Mouse (Mus musculus) CH12.LX (cell line): ENCODE results near the gene Ndrg2.

Experiments used
- BHLHE40 ChIP-seq: IDR thresholded peaks from 2 replicates; pipeline ENCODE4 v1.6.1; 2011; ENCODE audit warnings: mild to moderate bottlenecking, low read depth, low read length, improper control_type of control experiment
- CHD1 ChIP-seq: IDR thresholded peaks from 2 replicates; pipeline ENCODE4 v1.6.1; 2012; ENCODE audit warnings: low read depth, low read length, improper control_type of control experiment, inconsistent platforms
- CHD2 ChIP-seq: IDR thresholded peaks from 2 replicates; pipeline ENCODE4 v1.6.1; 2011; ENCODE audit warnings: low read length, improper control_type of control experiment
- CTCF ChIP-seq, 2 experiments: IDR thresholded peaks in 1 of 2; conservative IDR thresholded peaks in 1 of 2; 2 replicates each; pipeline ENCODE4 v1.5.1; 2011 to 2012; ENCODE audit warnings: low read depth in 2 of 2, low read length in 2 of 2, improper control_type of control experiment in 1 of 2, inconsistent platforms in 1 of 2, mild to moderate bottlenecking in 1 of 2, moderate library complexity in 1 of 2
- E2F4 ChIP-seq: IDR thresholded peaks from 2 replicates; pipeline ENCODE4 v1.6.1; 2011; ENCODE audit warnings: low read depth, low read length, improper control_type of control experiment; ENCODE audit not compliant: insufficient replicate concordance
- POLR2A ChIP-seq: IDR thresholded peaks from 2 replicates; pipeline ENCODE4 v1.6.1; 2011; ENCODE audit warnings: low read depth, mild to moderate bottlenecking, improper control_type of control experiment, low read length
- RAD21 ChIP-seq: IDR thresholded peaks from 2 replicates; pipeline ENCODE4 v1.6.1; 2011; ENCODE audit warnings: low read depth, mild to moderate bottlenecking, low read length, improper control_type of control experiment, moderate library complexity
- TBP ChIP-seq: conservative IDR thresholded peaks from 2 replicates; pipeline ENCODE4 v1.6.1; 2011; ENCODE audit warnings: low read depth, low read length, improper control_type of control experiment
- UBTF ChIP-seq: IDR thresholded peaks from 2 replicates; pipeline ENCODE4 v1.6.1; 2012; ENCODE audit warnings: low read depth, mild to moderate bottlenecking, inconsistent platforms, low read length, improper control_type of control experiment, moderate library complexity
- USF1 ChIP-seq: IDR thresholded peaks from 2 replicates; pipeline ENCODE4 v1.6.1; 2014; ENCODE audit warnings: low read depth, mild to moderate bottlenecking, inconsistent platforms, low read length, improper control_type of control experiment
- ZKSCAN1 ChIP-seq: IDR thresholded peaks from 2 replicates; pipeline ENCODE4 v1.6.1; 2012; ENCODE audit warnings: low read depth, inconsistent platforms, low read length, improper control_type of control experiment, borderline replicate concordance

DNA sequence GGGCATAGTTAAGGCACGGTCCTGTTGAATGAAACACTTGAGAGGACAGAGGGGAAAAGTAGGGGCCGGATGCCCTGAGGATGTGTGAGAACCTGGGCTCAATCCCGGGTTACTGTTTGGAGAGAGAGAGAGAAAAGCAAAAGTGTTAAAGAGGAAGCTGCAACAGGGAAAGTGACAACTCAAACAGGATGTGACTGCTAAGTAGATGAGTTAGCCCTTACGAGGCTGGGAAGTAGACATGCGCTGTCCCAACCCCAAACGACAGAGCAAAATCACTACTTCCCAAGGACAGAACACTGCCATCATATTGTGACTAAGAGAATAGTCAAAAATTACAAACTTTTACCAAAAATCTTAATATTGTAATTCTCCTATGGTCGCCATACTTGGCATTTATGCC, 28.3 kb upstream of the Ndrg2 start:
- TF ChIP-seq BHLHE40 (no peak), CHD2 (no peak), CHD1 (no peak), E2F4 (no peak), USF1 (no peak), CTCF (conservative IDR thresholded peaks at IDR 0.05 in 1 of 2, IDR thresholded peaks at IDR 0.05 in 1 of 2; ENCODE audit: low read depth in 2 of 2, low read length in 2 of 2) (no peak), ZKSCAN1 (no peak), UBTF (no peak), RAD21 (no peak), POLR2A (no peak), TBP (no peak)
